Mouse (Mus musculus) thymus, adult 2 months (tissue): ENCODE results near the gene Sdhb.

Experiments
- CTCF ChIP-seq: fragments of 200-500 bp; IDR thresholded peaks from 2 replicates; pipeline ENCODE4 v1.5.1; 2012; ENCODE audit warnings: mild to moderate bottlenecking, control low read depth, low read length, moderate library complexity, borderline replicate concordance; ENCODE audit not compliant: control insufficient read depth, poor library complexity, insufficient read depth; ENCODE audit errors: extremely low read depth
- POLR2A ChIP-seq: fragments of 200-500 bp; IDR thresholded peaks from 2 replicates; pipeline ENCODE4 v1.6.1; 2012; ENCODE audit warnings: mild to moderate bottlenecking, low read length, control low read depth, moderate library complexity; ENCODE audit not compliant: control insufficient read depth, poor library complexity, insufficient read depth; ENCODE audit errors: extremely low read depth

DNA sequence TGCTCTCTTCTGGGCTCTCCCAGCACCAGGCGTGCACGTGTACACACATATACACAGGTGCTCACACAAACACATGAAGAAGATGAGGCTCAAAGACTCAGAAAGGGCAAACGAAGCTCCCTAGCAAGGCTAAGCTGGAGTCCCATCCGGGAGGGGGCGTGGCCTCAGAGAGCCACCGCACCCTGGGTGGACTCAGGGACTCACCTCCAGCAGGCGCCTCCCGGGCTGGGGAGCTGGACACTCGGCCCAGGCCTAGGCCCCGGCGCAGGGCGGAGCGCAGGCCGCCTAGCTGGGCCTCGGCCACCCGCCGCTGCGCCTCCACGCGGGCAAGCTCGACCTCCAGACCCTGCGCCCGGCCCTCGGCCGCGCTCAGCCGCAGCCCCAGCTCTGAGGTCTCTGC lies 64.0 kb downstream of the Sdhb start:
- TF ChIP-seq CTCF (no peak), POLR2A (no peak)
